Mouse (Mus musculus): ENCODE measurements around the gene Prdm11. TPM values are rescaled to one million over a fixed set of nuclear protein-coding genes. Genes with fewer than 3 reads are reported as not detected.
A peak's percentile ranks its signal among the peaks of the same experiment; 100 is the strongest.

The Prdm11 gene
- polyA plus RNA-seq, 1 experiment = 11.0 TPM

DNA sequence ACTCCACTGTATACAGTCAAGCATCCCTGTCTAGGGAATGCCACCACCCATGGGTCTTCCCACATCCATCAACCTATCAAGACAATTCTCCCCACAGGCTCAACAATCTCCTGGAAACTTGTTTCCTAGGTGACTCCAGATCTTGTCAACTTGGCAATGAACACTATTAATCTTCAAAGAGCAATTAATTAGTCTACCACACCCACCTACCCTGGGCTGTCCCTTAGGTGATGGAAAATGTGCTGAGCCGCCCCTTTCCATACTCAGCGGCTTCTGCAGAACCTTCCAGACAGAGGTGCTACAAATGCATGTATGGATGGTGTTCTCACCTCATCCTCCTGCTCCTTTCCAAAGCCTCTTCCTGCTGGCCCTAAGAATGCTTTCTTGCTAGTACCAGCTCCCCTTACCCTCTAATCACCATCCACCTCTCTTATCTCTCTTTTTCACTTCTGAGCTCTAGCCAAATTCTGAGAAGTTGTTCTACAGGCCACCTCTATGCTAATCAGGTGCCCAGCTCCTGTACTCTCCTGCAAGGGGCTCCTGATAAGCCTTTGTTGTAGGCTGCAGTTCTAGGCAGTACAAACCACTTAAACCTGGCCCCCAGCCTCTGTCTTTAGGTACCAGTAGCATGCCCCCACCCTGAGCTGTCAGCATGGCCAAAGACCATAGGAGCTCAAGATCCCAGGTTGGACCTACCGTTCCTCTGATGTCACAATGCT, 37.8 kb downstream of the Prdm11 start:
- WGBS = 92% methylated on average over 3 of the region's 3 CpGs
- no peaks in the 10 kb centered on the region for H3K4me1 ChIP-seq (ENCODE audit: control insufficient read depth, insufficient read depth, insufficient read length)
- DNase-seq (ENCODE audit: low read depth in 1 of 2, low spot score in 2 of 2) = no peak
- no peaks in the 10 kb centered on the region for H3K27me3 ChIP-seq (ENCODE audit: control insufficient read depth, insufficient read depth, low read length)
- TF ChIP-seq CTCF (IDR thresholded peaks at IDR 0.05; ENCODE audit: extremely low read depth, insufficient read depth, insufficient read length, insufficient replicate concordance) (no peak), POLR2A (IDR thresholded peaks at IDR 0.05; ENCODE audit: low read depth, low read length) (no peak)
- peaks cover 5% of the 10 kb centered on the region for H3K36me3 ChIP-seq (ENCODE audit: control insufficient read depth, insufficient read depth, low read length)
- no peak overlapping the region for H3K4me3 ChIP-seq (ENCODE audit: extremely low read depth, insufficient read depth, insufficient read length)
- H3K27ac ChIP-seq (ENCODE audit: insufficient read depth, low read length) = no peak overlapping the region

GRCm38 (mm10) chr2:93005028-93005427, 40.9 kb downstream of the Prdm11 start:
- Histone ChIP-seq H3K4me1 (ENCODE audit: control insufficient read depth, insufficient read depth, insufficient read length) (no peaks in the 10 kb centered on the region), H3K27me3 (ENCODE audit: control insufficient read depth, insufficient read depth, low read length) (no peaks in the 10 kb centered on the region), H3K27ac (ENCODE audit: insufficient read depth, low read length) (no peak overlapping the region), H3K4me3 (ENCODE audit: extremely low read depth, insufficient read depth, insufficient read length) (no peak overlapping the region), H3K36me3 (ENCODE audit: control insufficient read depth, insufficient read depth, low read length) (peaks cover 4% of the 10 kb centered on the region)
- TF ChIP-seq CTCF (IDR thresholded peaks at IDR 0.05; ENCODE audit: extremely low read depth, insufficient read depth, insufficient read length, insufficient replicate concordance) (no peak), POLR2A (IDR thresholded peaks at IDR 0.05; ENCODE audit: low read depth, low read length) (no peak)
- DNase-seq (ENCODE audit: low read depth in 1 of 2, low spot score in 2 of 2) = no peak
- 91% methylated on average over 4 of the region's 4 CpGs for WGBS

DNA sequence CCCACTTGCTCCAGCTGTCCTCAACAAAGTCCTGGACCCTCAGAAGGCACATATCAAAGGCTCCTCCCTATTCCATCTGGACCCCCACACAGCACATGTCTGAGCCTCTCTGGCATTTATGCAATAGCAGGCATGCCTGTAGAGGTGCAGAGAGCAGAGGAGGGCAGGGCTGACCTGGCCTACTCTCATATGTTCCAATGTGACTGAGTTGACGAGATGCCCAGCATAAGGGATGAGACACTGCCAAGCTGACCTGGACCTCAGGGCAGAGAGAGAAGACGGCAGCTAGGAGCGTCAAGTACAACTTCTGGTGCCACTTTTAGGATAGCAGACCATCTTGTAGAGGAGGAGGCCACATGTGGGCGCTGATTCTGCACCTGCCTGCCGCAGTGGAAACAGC, 54.0 kb downstream of the Prdm11 start:
- WGBS = 91% methylated on average over 5 of the region's 5 CpGs
- Histone ChIP-seq H3K27me3 (ENCODE audit: control insufficient read depth, insufficient read depth, low read length) (no peaks in the 10 kb centered on the region), H3K36me3 (ENCODE audit: control insufficient read depth, insufficient read depth, low read length) (peaks cover 13% of the 10 kb centered on the region), H3K4me3 (ENCODE audit: extremely low read depth, insufficient read depth, insufficient read length) (no peak overlapping the region), H3K4me1 (ENCODE audit: control insufficient read depth, insufficient read depth, insufficient read length) (peaks cover 5% of the 10 kb centered on the region; the same call in 1 of the 2 replicates), H3K27ac (ENCODE audit: insufficient read depth, low read length) (no peak overlapping the region)
- TF ChIP-seq POLR2A (IDR thresholded peaks at IDR 0.05; ENCODE audit: low read depth, low read length) = no peak
- no peak for TF ChIP-seq CTCF (IDR thresholded peaks at IDR 0.05; ENCODE audit: extremely low read depth, insufficient read depth, insufficient read length, insufficient replicate concordance)
- DNase-seq (ENCODE audit: low read depth in 1 of 2, low spot score in 2 of 2) = no peak

- TF ChIP-seq CTCF (IDR thresholded peaks at IDR 0.05; ENCODE audit: extremely low read depth, insufficient read depth, insufficient read length, insufficient replicate concordance) (no peak), POLR2A (IDR thresholded peaks at IDR 0.05; ENCODE audit: low read depth, low read length) (no peak)
- peaks cover 5% of the 10 kb centered on the region; the same call in 1 of the 2 replicates for H3K4me1 ChIP-seq (ENCODE audit: control insufficient read depth, insufficient read depth, insufficient read length)
- H3K4me3 ChIP-seq (ENCODE audit: extremely low read depth, insufficient read depth, insufficient read length) = no peak overlapping the region
- peaks cover 21% of the 10 kb centered on the region for H3K36me3 ChIP-seq (ENCODE audit: control insufficient read depth, insufficient read depth, low read length)
- no peaks in the 10 kb centered on the region for H3K27me3 ChIP-seq (ENCODE audit: control insufficient read depth, insufficient read depth, low read length)
- DNase-seq (ENCODE audit: low read depth in 1 of 2, low spot score in 2 of 2) = no peak
- H3K27ac ChIP-seq (ENCODE audit: insufficient read depth, low read length) = no peak overlapping the region
- 92% methylated on average over 9 of the region's 9 CpGs for WGBS
Measured at GRCm38 (mm10) chr2:92989593-92989992, 56.4 kb downstream of the Prdm11 start.

DNA sequence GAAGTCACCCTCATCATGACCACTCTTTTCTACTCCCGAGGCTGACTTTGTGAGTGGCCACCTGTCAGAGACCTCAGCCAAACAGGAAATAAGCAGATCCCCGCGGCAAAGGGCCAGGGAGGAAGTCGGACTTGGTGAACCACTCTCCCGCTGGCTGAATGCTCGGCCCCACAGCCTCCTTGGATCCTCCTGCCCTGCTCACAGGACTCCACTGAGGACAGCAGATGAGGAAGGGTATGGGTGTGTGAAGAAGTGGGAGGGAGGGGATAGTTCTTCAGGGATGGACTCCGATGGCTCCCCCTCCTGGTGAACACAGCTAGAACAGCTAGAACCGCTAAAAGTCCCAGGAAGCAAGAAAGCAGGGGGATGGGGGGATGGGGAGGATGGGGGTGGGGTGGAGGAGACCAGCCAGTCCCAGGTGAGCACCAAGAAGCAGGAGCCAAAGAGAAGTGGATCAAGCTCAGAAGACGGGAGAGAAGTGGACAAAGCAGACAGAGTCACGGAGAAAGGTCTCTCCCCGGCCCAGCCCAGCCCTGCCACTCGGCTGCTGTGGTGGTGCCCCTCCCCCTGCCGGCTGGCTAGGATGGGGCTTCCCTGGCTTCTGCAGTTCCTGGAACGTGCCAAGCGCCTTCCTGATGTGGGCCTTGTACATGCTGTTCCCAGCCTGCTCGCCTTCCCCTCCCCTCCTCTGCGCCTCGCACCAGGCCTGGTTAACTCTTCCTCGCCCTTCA, 57.9 kb downstream of the Prdm11 start:
- TF ChIP-seq CTCF (IDR thresholded peaks at IDR 0.05; ENCODE audit: extremely low read depth, insufficient read depth, insufficient read length, insufficient replicate concordance) = no peak
- no peak for TF ChIP-seq POLR2A (IDR thresholded peaks at IDR 0.05; ENCODE audit: low read depth, low read length)
- Histone ChIP-seq H3K4me3 (ENCODE audit: extremely low read depth, insufficient read depth, insufficient read length) (no peak overlapping the region), H3K36me3 (ENCODE audit: control insufficient read depth, insufficient read depth, low read length) (peaks cover 20% of the 10 kb centered on the region), H3K4me1 (ENCODE audit: control insufficient read depth, insufficient read depth, insufficient read length) (peaks cover 5% of the 10 kb centered on the region; the same call in 1 of the 2 replicates), H3K27ac (ENCODE audit: insufficient read depth, low read length) (peak overlapping the region; percentile 60), H3K27me3 (ENCODE audit: control insufficient read depth, insufficient read depth, low read length) (no peaks in the 10 kb centered on the region)
- DNase-seq (ENCODE audit: low read depth in 1 of 2, low spot score in 2 of 2) = peak in 1 of 2 experiments; percentile 14
- 24% methylated on average over 19 of the region's 19 CpGs for WGBS

DNA sequence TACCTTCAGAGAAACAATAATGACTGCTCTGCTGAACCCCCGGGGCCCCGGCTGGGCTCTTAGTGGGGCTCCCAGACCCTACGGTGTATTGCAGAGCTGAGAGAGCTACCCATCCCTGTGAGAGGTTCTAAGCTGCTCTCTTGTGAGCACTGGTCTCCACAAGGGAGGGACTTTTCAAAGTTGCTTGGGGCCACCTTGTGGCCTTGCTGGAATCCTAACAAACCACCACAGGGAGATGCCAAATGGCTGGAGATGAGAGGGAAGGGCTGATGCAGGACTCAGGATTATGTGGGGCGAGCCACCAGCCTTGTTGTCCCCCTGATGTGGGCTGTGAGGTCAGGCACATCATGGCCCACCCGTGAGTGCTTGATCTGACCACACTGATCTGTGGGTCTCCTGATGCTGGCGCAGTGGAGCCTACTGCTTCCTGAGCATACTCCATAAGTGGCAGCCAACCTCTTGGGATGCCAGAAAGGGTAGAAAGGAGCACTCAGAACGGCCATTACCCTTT, 58.8 kb downstream of the Prdm11 start:
- no peak overlapping the region; the same call in 1 of the 2 replicates for H3K27ac ChIP-seq (ENCODE audit: insufficient read depth, low read length)
- H3K36me3 ChIP-seq (ENCODE audit: control insufficient read depth, insufficient read depth, low read length) = peaks cover 14% of the 10 kb centered on the region
- no peak overlapping the region for H3K4me3 ChIP-seq (ENCODE audit: extremely low read depth, insufficient read depth, insufficient read length)
- H3K4me1 ChIP-seq (ENCODE audit: control insufficient read depth, insufficient read depth, insufficient read length) = peaks cover 5% of the 10 kb centered on the region; the same call in 1 of the 2 replicates
- no peaks in the 10 kb centered on the region for H3K27me3 ChIP-seq (ENCODE audit: control insufficient read depth, insufficient read depth, low read length)
- TF ChIP-seq POLR2A (IDR thresholded peaks at IDR 0.05; ENCODE audit: low read depth, low read length) = no peak
- no peak for TF ChIP-seq CTCF (IDR thresholded peaks at IDR 0.05; ENCODE audit: extremely low read depth, insufficient read depth, insufficient read length, insufficient replicate concordance)
- WGBS = 86% methylated on average over 7 of the region's 7 CpGs
- DNase-seq (ENCODE audit: low read depth in 1 of 2, low spot score in 2 of 2) = no peak
